Mouse (Mus musculus): ENCODE measurements around the gene Dach1. TPM values are rescaled to one million over a fixed set of nuclear protein-coding genes. Genes with fewer than 3 reads are reported as not detected.

Dach1 gene
- polyA plus RNA-seq, 1 experiment from 2014 or later, result 2.1 TPM

DNA sequence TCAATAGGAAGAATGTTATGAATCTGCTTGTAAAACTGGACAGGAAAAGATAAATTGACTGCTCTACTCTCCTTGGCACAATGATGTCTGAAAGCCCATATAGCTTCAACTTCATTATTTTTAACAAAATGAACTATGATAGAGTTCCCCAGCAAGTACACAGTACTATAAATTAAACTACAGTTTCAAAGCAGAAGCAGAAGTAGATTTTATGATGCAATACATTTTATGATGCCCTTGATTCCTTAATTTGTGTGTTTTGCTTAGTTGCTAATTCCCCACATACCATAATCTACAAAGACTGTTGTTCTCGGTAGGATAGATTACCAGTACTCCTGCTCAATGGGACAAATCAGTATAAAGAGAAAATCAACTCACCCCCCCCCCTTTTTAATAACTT is 52.9 kb downstream of the Dach1 start:
- WGBS, result 40% methylated on average over 1 of the region's 1 CpGs
- no peaks in the 10 kb centered on the region for H3K36me3 ChIP-seq (ENCODE audit: control insufficient read depth, insufficient read depth)
- no peaks in the 10 kb centered on the region for H3K27me3 ChIP-seq (replicated peaks; ENCODE audit: control insufficient read depth, insufficient read depth, low read length)
- no peak for ATAC-seq
- no peak overlapping the region for H3K9ac ChIP-seq (ENCODE audit: low read depth, low read length)
- no peak overlapping the region for H3K4me3 ChIP-seq (ENCODE audit: low read depth, low read length)
- H3K27ac ChIP-seq (ENCODE audit: low read depth, low read length), result no peak overlapping the region
- no peak for TF ChIP-seq CTCF (IDR thresholded peaks at IDR 0.05; ENCODE audit: low read depth)
- no peak overlapping the region for H3K4me2 ChIP-seq (replicated peaks; ENCODE audit: low read depth)
- H3K9me3 ChIP-seq (ENCODE audit: control insufficient read depth), result no peaks in the 10 kb centered on the region
- no peaks in the 10 kb centered on the region for H3K4me1 ChIP-seq (replicated peaks; ENCODE audit: control insufficient read depth, insufficient read depth, low read length)

GRCm38 (mm10) chr14:98113106-98113505 is 56.5 kb downstream of the Dach1 start:
- Histone ChIP-seq H3K36me3 (ENCODE audit: control insufficient read depth, insufficient read depth) (no peaks in the 10 kb centered on the region), H3K9ac (ENCODE audit: low read depth, low read length) (no peak overlapping the region), H3K4me3 (ENCODE audit: low read depth, low read length) (no peak overlapping the region), H3K4me2 (replicated peaks; ENCODE audit: low read depth) (no peak overlapping the region), H3K4me1 (replicated peaks; ENCODE audit: control insufficient read depth, insufficient read depth, low read length) (no peaks in the 10 kb centered on the region), H3K27ac (ENCODE audit: low read depth, low read length) (no peak overlapping the region), H3K9me3 (ENCODE audit: control insufficient read depth) (no peaks in the 10 kb centered on the region), H3K27me3 (replicated peaks; ENCODE audit: control insufficient read depth, insufficient read depth, low read length) (no peaks in the 10 kb centered on the region)
- ATAC-seq, result no peak
- 76% methylated on average over 1 of the region's 1 CpGs for WGBS
- no peak for TF ChIP-seq CTCF (IDR thresholded peaks at IDR 0.05; ENCODE audit: low read depth)

GRCm38 (mm10) chr14:98109929-98110328 is 59.6 kb downstream of the Dach1 start:
- H3K27me3 ChIP-seq (replicated peaks; ENCODE audit: control insufficient read depth, insufficient read depth, low read length), result no peaks in the 10 kb centered on the region
- no peak for TF ChIP-seq CTCF (IDR thresholded peaks at IDR 0.05; ENCODE audit: low read depth)
- H3K4me2 ChIP-seq (replicated peaks; ENCODE audit: low read depth), result no peak overlapping the region
- no peak overlapping the region for H3K27ac ChIP-seq (ENCODE audit: low read depth, low read length)
- no peak overlapping the region for H3K9ac ChIP-seq (ENCODE audit: low read depth, low read length)
- no peaks in the 10 kb centered on the region for H3K4me1 ChIP-seq (replicated peaks; ENCODE audit: control insufficient read depth, insufficient read depth, low read length)
- no peaks in the 10 kb centered on the region for H3K36me3 ChIP-seq (ENCODE audit: control insufficient read depth, insufficient read depth)
- 84% methylated on average over 2 of the region's 2 CpGs for WGBS
- no peaks in the 10 kb centered on the region for H3K9me3 ChIP-seq (ENCODE audit: control insufficient read depth)
- no peak for ATAC-seq
- no peak overlapping the region for H3K4me3 ChIP-seq (ENCODE audit: low read depth, low read length)

DNA sequence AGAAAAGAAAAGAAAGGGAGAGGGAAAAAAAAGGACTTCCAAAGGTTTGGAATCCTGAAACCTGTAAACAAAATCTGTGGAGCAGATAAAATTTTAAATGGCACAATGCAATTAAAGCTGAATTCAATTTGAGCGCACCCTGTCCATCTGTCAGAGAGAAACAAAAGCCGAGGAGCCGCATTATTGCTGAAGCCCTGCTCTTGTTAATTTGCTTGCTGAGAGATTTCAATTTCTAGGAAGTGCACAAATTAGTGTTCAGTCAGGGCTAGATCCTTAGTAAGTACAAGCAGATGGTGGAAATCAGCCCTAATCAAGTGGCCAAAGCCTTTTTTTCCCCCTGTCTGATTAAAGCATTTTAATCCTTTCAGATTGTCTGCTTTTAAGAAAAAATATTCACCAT is 60.8 kb downstream of the Dach1 start:
- Histone ChIP-seq H3K9ac (ENCODE audit: low read depth, low read length) (no peak overlapping the region), H3K27me3 (replicated peaks; ENCODE audit: control insufficient read depth, insufficient read depth, low read length) (no peaks in the 10 kb centered on the region), H3K4me3 (ENCODE audit: low read depth, low read length) (no peak overlapping the region), H3K4me1 (replicated peaks; ENCODE audit: control insufficient read depth, insufficient read depth, low read length) (no peaks in the 10 kb centered on the region), H3K27ac (ENCODE audit: low read depth, low read length) (no peak overlapping the region), H3K9me3 (ENCODE audit: control insufficient read depth) (no peaks in the 10 kb centered on the region), H3K4me2 (replicated peaks; ENCODE audit: low read depth) (no peak overlapping the region), H3K36me3 (ENCODE audit: control insufficient read depth, insufficient read depth) (no peaks in the 10 kb centered on the region)
- 82% methylated on average over 3 of the region's 3 CpGs for WGBS
- TF ChIP-seq CTCF (IDR thresholded peaks at IDR 0.05; ENCODE audit: low read depth), result no peak
- no peak for ATAC-seq

GRCm38 (mm10) chr14:98106208-98106607 is 63.4 kb downstream of the Dach1 start:
- Histone ChIP-seq H3K27me3 (replicated peaks; ENCODE audit: control insufficient read depth, insufficient read depth, low read length) (no peaks in the 10 kb centered on the region), H3K4me3 (ENCODE audit: low read depth, low read length) (no peak overlapping the region), H3K4me1 (replicated peaks; ENCODE audit: control insufficient read depth, insufficient read depth, low read length) (no peaks in the 10 kb centered on the region), H3K9me3 (ENCODE audit: control insufficient read depth) (no peaks in the 10 kb centered on the region), H3K27ac (ENCODE audit: low read depth, low read length) (no peak overlapping the region), H3K4me2 (replicated peaks; ENCODE audit: low read depth) (no peak overlapping the region), H3K36me3 (ENCODE audit: control insufficient read depth, insufficient read depth) (no peaks in the 10 kb centered on the region), H3K9ac (ENCODE audit: low read depth, low read length) (no peak overlapping the region)
- TF ChIP-seq CTCF (IDR thresholded peaks at IDR 0.05; ENCODE audit: low read depth), result no peak
- ATAC-seq, result no peak

GRCm38 (mm10) chr14:98104314-98104955 is 65.1 kb downstream of the Dach1 start:
- H3K4me3 ChIP-seq (ENCODE audit: low read depth, low read length), result no peak overlapping the region
- no peak for TF ChIP-seq CTCF (IDR thresholded peaks at IDR 0.05; ENCODE audit: low read depth)
- no peaks in the 10 kb centered on the region for H3K36me3 ChIP-seq (ENCODE audit: control insufficient read depth, insufficient read depth)
- H3K4me1 ChIP-seq (replicated peaks; ENCODE audit: control insufficient read depth, insufficient read depth, low read length), result no peaks in the 10 kb centered on the region
- H3K27me3 ChIP-seq (replicated peaks; ENCODE audit: control insufficient read depth, insufficient read depth, low read length), result no peaks in the 10 kb centered on the region
- no peak for ATAC-seq
- no peak overlapping the region for H3K4me2 ChIP-seq (replicated peaks; ENCODE audit: low read depth)
- no peak overlapping the region for H3K27ac ChIP-seq (ENCODE audit: low read depth, low read length)
- no peak overlapping the region for H3K9ac ChIP-seq (ENCODE audit: low read depth, low read length)
- H3K9me3 ChIP-seq (ENCODE audit: control insufficient read depth), result no peaks in the 10 kb centered on the region
- 72% methylated on average over 10 of the region's 10 CpGs for WGBS

DNA sequence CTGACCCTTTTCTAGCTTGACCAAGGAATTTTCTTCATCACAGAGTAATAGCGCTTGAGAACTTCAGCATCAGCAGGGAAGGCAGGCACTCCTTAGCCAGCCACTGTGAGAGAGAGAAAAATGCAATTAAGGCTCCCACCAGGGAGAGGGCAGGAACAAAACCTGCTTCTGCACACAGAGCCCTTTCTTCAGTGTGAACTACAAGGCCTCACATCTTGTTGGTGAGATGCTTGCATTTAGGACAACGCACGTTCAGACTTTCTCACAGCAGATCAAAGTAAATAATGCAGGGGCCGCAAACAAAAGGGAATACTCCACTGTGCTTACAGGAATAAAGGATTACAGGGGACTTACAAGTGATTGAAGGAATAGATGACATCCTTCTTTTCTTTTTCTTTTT is 74.3 kb downstream of the Dach1 start:
- Histone ChIP-seq H3K9me3 (ENCODE audit: control insufficient read depth) (no peaks in the 10 kb centered on the region), H3K4me2 (replicated peaks; ENCODE audit: low read depth) (no peak overlapping the region), H3K4me3 (ENCODE audit: low read depth, low read length) (no peak overlapping the region), H3K4me1 (replicated peaks; ENCODE audit: control insufficient read depth, insufficient read depth, low read length) (no peaks in the 10 kb centered on the region), H3K27me3 (replicated peaks; ENCODE audit: control insufficient read depth, insufficient read depth, low read length) (no peaks in the 10 kb centered on the region), H3K36me3 (ENCODE audit: control insufficient read depth, insufficient read depth) (no peaks in the 10 kb centered on the region), H3K9ac (ENCODE audit: low read depth, low read length) (no peak overlapping the region), H3K27ac (ENCODE audit: low read depth, low read length) (no peak overlapping the region)
- WGBS, result 66% methylated on average over 4 of the region's 4 CpGs
- TF ChIP-seq CTCF (IDR thresholded peaks at IDR 0.05; ENCODE audit: low read depth), result no peak
- no peak for ATAC-seq
